Comparison of ENCODE assay signal across 23 mouse cellular contexts in the genomic region with DNA sequence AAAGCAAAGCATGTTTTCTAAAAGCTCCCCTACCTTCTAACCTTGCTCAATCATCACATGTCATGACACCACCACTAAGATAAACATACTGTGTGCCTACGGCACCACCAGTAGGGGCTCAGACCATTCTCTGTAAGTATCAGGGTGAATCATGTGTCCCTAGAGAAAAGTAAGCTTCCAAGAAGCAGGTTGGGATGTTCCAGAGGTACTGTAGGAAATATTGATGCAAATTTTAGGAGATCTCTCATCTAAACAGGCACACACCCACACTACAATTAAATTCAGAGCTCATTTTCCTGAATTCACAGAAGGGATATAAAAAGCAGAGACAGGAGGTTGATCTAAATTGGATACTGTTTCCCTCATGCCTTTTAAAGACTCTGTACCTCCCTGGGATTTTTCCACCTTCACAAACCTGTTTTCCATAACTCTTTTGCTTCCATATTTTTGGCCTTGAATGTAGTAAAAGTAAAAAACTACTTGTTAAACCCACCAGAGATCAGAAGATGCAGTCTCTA. TPM values are rescaled to one million over a fixed set of nuclear protein-coding genes. Genes with fewer than 3 reads are reported as not detected.
DNase-seq lines count a peak whose midpoint lies in the region; ATAC-seq and TF ChIP-seq lines count a peak whose summit lies in the region.
"Had no signal": no experiment of that assay in that cellular context is flagged by ENCODE, and none has a peak within 500 bp of the region (broad histone marks: within the 10 kb centered on the region; RNA-seq: fewer than 3 reads in every experiment).

No protein-coding gene starts in this region.

- peak overlapping the region; percentile 60 for H3K27ac ChIP-seq in left cerebral cortex, adult 2 months
- H3K27ac ChIP-seq: embryonic facial prominence, embryonic 13.5 days; forebrain, embryonic 12.5 days; heart, adult 2 months; heart, embryonic 15.5 days; hindbrain, embryonic 13.5 days; hindbrain, postnatal 0 days had no signal

- POLR2A ChIA-PET in Patski (lab: Charles Lee): interaction anchor here (0.9 to 1.2 kb wide), 4 partner anchors 9 to 91 kb away, joined by 3 to 4 read pairs (median 3); no protein-coding TSS in a partner anchor

- ATAC-seq in Patski: no peak
- 0 out of 2 replicates have a peak, but pooled peaks have one; percentile 40 for ATAC-seq in granulocyte monocyte progenitor cell, adult 5-6 weeks (replicated peaks; ENCODE audit: poor library complexity, severe bottlenecking)
- ATAC-seq: activated CD4-positive, CD25-positive, alpha-beta regulatory T cell, adult 4 months; forebrain, postnatal 0 days; hindbrain, postnatal 0 days had no signal

- CTCF ChIA-PET in Patski (lab: Charles Lee): interaction anchor here (0.9 to 3.7 kb wide), 5 partner anchors 10 to 54 kb away, joined by 3 to 20 read pairs (median 4); no protein-coding TSS in a partner anchor

- intact Hi-C loops in left cerebral cortex, adult 2 months (cut with DNase I): loop anchor here (5.0 kb wide), 3 partner anchors 47 to 192 kb away; no protein-coding TSS in a partner anchor
- intact Hi-C loops in left cerebral cortex, postnatal 10 days (cut with DNase I): no loop called here

- TF ChIP-seq CTCF in left cerebral cortex, adult 2 months (IDR thresholded peaks at IDR 0.05): no peak; the same call in 1 of the 2 replicates
- TF ChIP-seq CTCF in Patski (IDR thresholded peaks at IDR 0.05): peak; percentile 10

- in situ Hi-C loops in Patski (cut with MboI; ENCODE audit: low pct_unique_long_range_greater_than_20kb): no loop called here

- H3K4me3 ChIP-seq in left cerebral cortex, adult 2 months: no peak overlapping the region
- H3K4me3 ChIP-seq: embryonic facial prominence, embryonic 13.5 days; forebrain, embryonic 12.5 days; heart, adult 2 months; heart, embryonic 15.5 days; hindbrain, embryonic 13.5 days had no signal

- no peak for DNase-seq in left cerebral cortex, adult 2 months (ENCODE audit: extremely low spot score in 1 of 2, low spot score in 2 of 2)
- no peak for DNase-seq in left cerebral cortex, postnatal 10 days (ENCODE audit: extremely low spot score in 1 of 2, low spot score in 2 of 2)
- DNase-seq in 3T3-L1 (ENCODE audit: low read depth, low spot score) (peak; percentile 28), Patski (ENCODE audit: low read depth, low spot score) (no peak)
- no peak for DNase-seq in testis, postnatal 10 days (ENCODE audit: low spot score)
- no peak for DNase-seq in adrenal gland, adult 18-20 months (ENCODE audit: low spot score in 2 of 2)
- DNase-seq: adrenal gland, adult 2 months; adrenal gland, postnatal 25 days; cerebellum, adult 11 months; cerebellum, adult 8-10 months; cerebellum, postnatal 14 days; forebrain, postnatal 0 days; gastrocnemius, postnatal 10 days; heart, adult 2 months; heart, postnatal 14 days had no signal

- no peaks in the 10 kb centered on the region for H3K27me3 ChIP-seq in Patski
- H3K27me3 ChIP-seq: embryonic facial prominence, embryonic 13.5 days; forebrain, embryonic 12.5 days; heart, embryonic 15.5 days; hindbrain, embryonic 13.5 days had no signal

RNA-seq across cellular contexts. Expression of a gene that starts 12.4 kb away (rescaled TPM):
- total RNA-seq in left cerebral cortex, adult 2 months (2021): 10 to 100 TPM; 19.7 to 25.6 TPM
- 1 to 10 TPM; 6.1 to 7.2 TPM for total RNA-seq in left cerebral cortex, postnatal 10 days (2021)
- 29.7 TPM for polyA plus RNA-seq in Patski (2021)
- total RNA-seq in granulocyte monocyte progenitor cell, adult 5-6 weeks (2014; fragmentation: Nextera tagmentation): not detected in 2 replicates
- not detected in 2 replicates for total RNA-seq in granulocyte monocyte progenitor cell, adult 5-6 weeks (2017)
- 1 to 10 TPM in 1 of 2 experiments, under 1 TPM in 1; 0.70 to 1.1 TPM for total RNA-seq in adrenal gland, adult 18-20 months (2021)
- total RNA-seq: MEL had no signal
